Mouse (Mus musculus) kidney, postnatal 14 days (tissue): Measurements from ENCODE around the gene Wdr37.
A peak's percentile ranks its signal among the peaks of the same experiment; 100 is the strongest.

Experiments
- DNase-seq: peaks from one replicate; pipeline ENCODE4 v3.0.0; 2022; ENCODE audit warnings: mixed read lengths

Gene Wdr37

GRCm38 (mm10) chr13:8839111-8839510, 32.6 kb downstream of the Wdr37 start:
- DNase-seq = no peak

GRCm38 (mm10) chr13:8838394-8838793, 33.3 kb downstream of the Wdr37 start:
- no peak for DNase-seq

GRCm38 (mm10) chr13:8834573-8834972, 37.1 kb downstream of the Wdr37 start:
- DNase-seq = no peak

- no peak for DNase-seq
Observed at GRCm38 (mm10) chr13:8831546-8832251, 40.0 kb downstream of the Wdr37 start.

DNA sequence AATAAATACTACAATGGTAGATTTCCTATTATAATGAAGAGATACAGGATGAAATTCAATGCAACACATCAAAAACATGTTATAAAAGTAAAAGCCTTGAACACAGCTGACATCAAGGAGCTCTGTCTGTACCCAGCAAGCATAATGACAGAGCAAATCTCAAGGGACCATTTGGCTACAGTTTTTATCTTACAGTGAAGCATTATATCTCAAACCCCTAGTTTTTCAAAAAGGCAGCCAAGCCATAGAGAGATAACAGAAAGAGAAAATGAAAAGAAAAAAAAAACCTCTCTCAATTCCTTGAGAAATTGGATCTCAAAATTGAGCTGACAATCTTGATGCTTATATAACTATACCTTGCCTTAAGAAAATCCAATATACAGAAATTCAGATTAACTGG, 41.0 kb downstream of the Wdr37 start:
- no peak for DNase-seq

GRCm38 (mm10) chr13:8829784-8830183, 41.9 kb downstream of the Wdr37 start:
- DNase-seq = no peak

GRCm38 (mm10) chr13:8828946-8829345, 42.8 kb downstream of the Wdr37 start:
- DNase-seq = no peak

- DNase-seq = no peak
Observed at GRCm38 (mm10) chr13:8823546-8823945, 48.2 kb downstream of the Wdr37 start.

- peak; percentile 25 for DNase-seq
Observed at GRCm38 (mm10) chr13:8823120-8823519, 48.6 kb downstream of the Wdr37 start.

DNA sequence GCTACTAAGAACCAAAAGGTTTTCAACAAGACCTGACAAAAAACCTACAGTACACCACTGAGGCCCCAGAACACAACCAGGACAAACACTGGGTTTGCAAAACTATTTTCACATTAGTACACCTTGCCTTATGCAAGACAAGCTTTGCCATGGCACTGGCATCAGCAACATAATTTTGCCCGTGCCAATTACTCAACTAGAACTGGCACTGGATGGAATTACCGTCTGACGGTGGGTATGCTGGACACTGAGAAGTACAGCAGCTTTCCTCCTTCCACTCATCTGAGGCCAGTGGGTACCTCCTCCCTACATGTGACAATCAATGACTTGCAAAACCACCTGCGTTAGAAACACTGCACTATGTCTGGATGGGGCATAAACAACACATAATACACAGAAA, 49.5 kb downstream of the Wdr37 start:
- DNase-seq = no peak

GRCm38 (mm10) chr13:8805931-8806330, 65.8 kb downstream of the Wdr37 start:
- DNase-seq = no peak

GRCm38 (mm10) chr13:8800576-8800975, 71.1 kb downstream of the Wdr37 start:
- no peak for DNase-seq

- no peak for DNase-seq
Observed at GRCm38 (mm10) chr13:8793217-8793616, 78.5 kb downstream of the Wdr37 start.

GRCm38 (mm10) chr13:8785185-8785584, 86.5 kb downstream of the Wdr37 start:
- peak; percentile 50 for DNase-seq

DNA sequence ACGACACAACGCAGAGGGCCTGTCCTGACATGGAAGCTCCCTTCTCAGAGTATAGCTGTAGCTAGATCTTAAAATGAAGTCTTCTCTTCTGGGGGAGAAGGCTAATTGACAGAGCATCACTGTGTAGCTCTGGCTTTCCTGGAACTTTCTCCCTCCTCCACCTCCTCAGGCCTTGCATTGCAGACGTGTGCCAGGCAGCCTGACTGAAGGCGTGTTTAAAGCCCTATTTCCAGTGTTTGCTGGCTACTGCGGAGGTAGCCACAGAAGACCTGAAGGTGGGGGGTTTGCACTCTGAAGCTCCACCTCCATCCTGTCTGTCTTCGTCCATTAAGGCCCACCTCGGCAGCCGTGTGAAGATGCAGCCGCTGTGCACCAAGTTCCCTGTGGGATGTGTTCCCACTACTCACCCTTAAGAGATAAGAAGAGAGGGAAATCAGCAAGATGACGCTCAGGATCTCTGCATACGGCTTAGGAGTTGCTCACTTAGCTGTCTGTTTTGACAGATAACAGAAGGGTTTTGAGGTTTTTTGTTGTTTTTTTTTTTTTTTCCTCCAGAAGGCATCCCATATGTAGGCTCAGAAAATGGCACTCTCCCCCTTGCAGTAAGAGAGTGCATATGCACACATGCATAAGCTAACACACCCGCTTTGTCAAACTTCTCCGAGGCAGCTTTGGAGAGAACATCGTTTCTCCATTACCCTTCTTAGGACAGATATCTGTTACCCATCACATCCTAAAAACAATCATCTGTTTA, 87.2 kb downstream of the Wdr37 start:
- DNase-seq = no peak

- no peak for DNase-seq
Observed at GRCm38 (mm10) chr13:8783686-8784307, 87.9 kb downstream of the Wdr37 start.

DNA sequence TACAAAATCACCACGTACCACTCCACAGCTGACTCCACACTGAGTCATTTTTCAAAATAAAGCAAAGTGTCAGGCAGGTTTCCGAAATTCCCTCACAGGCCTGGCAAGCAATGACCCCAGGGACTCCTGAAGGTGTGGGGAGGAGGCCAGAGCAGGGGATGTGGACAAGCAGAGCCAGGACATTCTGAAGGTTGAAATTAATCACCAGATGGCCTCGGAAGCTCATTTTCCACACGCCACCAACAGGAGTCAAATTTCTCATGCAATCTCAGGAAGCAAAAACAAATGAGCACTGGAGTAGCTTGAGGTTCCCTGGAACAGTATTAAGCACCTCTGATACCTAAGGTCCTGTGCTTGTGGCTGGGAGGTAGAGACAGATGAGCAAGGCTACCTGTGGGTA, 89.1 kb downstream of the Wdr37 start:
- no peak for DNase-seq

DNA sequence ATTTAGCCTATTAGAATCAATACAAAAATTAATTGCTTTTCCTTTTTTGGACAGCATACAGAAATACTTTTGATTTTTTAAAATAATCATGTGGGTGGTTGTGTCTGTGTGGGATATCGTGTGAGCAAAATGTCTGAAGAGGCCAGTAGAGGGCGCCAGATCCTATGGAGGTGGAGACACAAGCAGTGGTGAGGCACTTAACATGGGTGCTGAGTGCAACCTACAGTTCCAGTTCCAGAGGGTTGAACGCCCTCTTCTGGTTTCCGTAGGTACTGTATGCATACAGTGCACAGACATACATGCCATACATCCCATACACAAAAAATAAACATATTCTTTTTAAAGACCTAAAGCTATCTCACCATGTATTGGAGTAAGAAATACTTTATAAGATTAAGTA, 91.3 kb downstream of the Wdr37 start:
- peak; percentile 43 for DNase-seq

DNA sequence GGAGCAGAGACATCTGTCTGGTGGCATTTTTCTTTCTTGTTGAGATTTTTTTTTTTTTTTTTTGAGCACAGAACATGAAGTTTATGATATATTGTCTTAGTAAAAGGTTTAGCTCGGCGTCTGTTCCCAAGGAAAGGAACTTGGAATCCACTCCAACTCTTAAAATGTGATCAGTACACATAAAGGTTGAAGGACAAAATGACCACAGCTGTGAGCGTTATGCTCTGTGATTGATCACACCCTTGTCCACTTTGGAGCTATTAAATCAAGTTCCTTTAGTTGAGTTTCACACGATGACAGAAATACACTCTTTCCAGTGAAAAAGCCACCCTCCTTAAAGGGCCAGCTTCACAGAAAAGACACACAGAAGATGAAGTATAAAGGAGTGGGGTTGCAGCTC, 101.1 kb downstream of the Wdr37 start:
- no peak for DNase-seq

DNA sequence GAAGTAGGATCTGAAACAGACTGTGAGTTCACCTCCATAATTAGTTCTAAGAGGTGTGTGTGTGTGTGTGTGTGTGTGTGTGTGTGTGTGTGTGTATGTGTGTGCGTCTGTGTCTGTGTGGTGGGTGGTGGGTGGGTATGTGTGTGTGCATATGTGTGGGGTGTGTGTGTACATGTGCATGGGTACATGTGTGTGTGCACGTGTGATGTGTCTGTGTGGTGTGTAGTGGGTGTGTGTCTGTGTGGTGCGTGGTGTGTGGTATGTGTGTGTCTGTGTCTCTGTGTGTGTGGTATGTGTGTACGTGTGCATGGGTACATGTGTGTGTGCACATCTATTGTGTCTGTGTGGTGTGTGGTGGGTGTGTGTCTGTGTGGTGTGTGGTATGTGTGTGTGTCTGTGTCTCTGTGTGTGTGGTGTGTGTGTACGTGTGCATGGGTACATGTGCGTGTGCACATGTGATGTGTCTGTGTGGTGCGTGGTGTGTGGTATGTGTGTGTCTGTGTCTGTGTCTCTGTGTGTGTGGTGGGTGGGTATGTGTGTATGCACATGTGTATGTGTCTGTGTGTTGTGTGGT, 102.0 kb downstream of the Wdr37 start:
- DNase-seq = no peak

GRCm38 (mm10) chr13:8760940-8761339, 110.8 kb downstream of the Wdr37 start:
- DNase-seq = no peak
